Mouse (Mus musculus): Measurements from ENCODE around the gene Elf2. TPM values are rescaled to one million over a fixed set of nuclear protein-coding genes. Genes with fewer than 3 reads are reported as not detected.

Elf2 gene
- polyA plus RNA-seq, 1 experiment from 2014 or later = 37.9 TPM

DNA sequence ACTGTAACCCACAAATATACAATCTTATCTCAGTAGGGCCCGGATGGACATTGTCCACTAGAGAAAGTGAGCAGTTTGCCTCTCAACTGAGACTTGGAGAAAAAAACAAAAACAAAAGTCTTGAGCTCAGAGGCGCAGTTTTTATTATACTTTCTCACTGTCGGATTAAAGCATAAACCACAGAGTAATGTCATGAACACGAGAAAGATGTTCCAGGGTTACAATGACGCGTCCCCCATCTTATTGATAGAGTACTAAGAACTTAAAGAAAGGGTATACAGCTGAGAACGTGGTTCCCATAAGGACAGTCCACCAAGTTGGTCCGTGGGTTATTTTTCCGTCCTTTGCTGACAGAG is 1.1 kb downstream of the Elf2 start:
- DNase-seq (ENCODE audit: low spot score) = no peak
- Histone ChIP-seq H3K9me3 (replicated peaks) (no peaks in the 10 kb centered on the region), H3K36me3 (0 out of 2 replicates have a peak, but pooled peaks cover 2% of the 10 kb centered on the region), H3K27ac (replicated peaks) (peak overlapping the region; percentile 100), H3K4me1 (peaks cover 24% of the 10 kb centered on the region), H3K27me3 (ENCODE audit: low read depth, poor library complexity, severe bottlenecking) (no peaks in the 10 kb centered on the region), H3K4me3 (peak overlapping the region; percentile 98)
- WGBS = 3% methylated on average over 9 of the region's 9 CpGs

DNA sequence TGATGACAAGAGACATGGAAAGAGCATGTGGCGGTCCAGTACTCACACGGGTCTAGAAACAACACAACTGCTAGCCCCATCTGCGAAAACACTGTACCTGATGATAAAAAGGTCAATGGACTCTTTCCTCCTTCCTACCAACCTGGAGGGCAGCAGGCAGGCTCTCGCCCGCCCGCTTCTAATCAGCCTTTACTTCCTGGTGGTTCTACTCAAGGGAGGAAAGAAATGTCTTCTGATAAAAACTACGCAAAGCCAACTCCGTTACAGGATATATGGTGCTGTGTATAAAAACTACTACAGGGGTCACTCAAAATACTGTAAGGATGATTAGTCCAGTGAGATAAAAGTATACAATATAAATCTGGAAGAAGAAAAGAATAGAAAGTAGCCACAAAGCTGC is 5.1 kb downstream of the Elf2 start:
- H3K4me3 ChIP-seq = no peak overlapping the region
- H3K9me3 ChIP-seq (replicated peaks) = no peaks in the 10 kb centered on the region
- H3K4me1 ChIP-seq = peaks cover 26% of the 10 kb centered on the region
- 97% methylated on average over 8 of the region's 8 CpGs for WGBS
- DNase-seq (ENCODE audit: low spot score) = no peak
- no peaks in the 10 kb centered on the region for H3K27me3 ChIP-seq (ENCODE audit: low read depth, poor library complexity, severe bottlenecking)
- 0 out of 2 replicates have a peak, but pooled peaks cover 2% of the 10 kb centered on the region for H3K36me3 ChIP-seq
- no peak overlapping the region for H3K27ac ChIP-seq (replicated peaks)

- WGBS = 84% methylated on average over 6 of the region's 6 CpGs
- Histone ChIP-seq H3K36me3 (0 out of 2 replicates have a peak, but pooled peaks cover 2% of the 10 kb centered on the region), H3K4me3 (no peak overlapping the region), H3K9me3 (replicated peaks) (no peaks in the 10 kb centered on the region), H3K27me3 (ENCODE audit: low read depth, poor library complexity, severe bottlenecking) (no peaks in the 10 kb centered on the region), H3K27ac (replicated peaks) (no peak overlapping the region), H3K4me1 (peaks cover 25% of the 10 kb centered on the region)
- no peak for DNase-seq (ENCODE audit: low spot score)
Observed at GRCm38 (mm10) chr3:51333950-51334349, 6.5 kb downstream of the Elf2 start.

DNA sequence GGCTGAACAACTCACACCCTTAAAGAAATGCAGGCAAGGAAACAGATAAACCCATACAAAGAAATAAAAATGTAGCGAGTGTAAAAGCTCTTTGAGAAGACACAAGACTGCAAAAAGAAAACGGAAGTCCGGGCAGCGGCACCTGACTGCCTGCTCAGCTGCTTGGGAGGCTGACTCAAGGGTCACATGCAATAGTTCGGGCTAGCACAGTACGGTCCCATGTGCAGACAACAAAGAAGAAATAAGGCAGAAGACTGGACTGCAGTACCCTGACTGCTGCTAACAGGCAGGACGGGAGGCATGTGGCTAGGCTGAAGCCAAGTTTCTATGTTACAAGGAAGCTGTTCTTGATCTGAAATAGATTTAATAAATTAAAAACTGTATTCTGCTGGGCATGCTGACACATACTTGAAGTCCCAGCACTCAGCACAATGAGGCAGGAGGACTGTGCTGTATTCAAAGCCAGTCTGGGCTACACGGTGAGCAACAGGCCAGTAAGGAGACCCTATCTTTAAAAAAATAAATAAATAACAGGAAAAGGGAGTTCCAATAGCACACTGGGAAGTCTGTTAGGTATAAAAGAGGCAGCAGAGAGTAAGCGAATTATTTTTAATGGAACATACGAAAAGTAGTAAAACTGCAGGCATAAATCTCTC is 7.1 kb downstream of the Elf2 start:
- H3K27ac ChIP-seq (replicated peaks) = no peak overlapping the region
- no peaks in the 10 kb centered on the region for H3K9me3 ChIP-seq (replicated peaks)
- H3K36me3 ChIP-seq = 0 out of 2 replicates have a peak, but pooled peaks cover 2% of the 10 kb centered on the region
- no peaks in the 10 kb centered on the region for H3K27me3 ChIP-seq (ENCODE audit: low read depth, poor library complexity, severe bottlenecking)
- 76% methylated on average over 10 of the region's 10 CpGs for WGBS
- DNase-seq (ENCODE audit: low spot score) = no peak
- no peak overlapping the region for H3K4me3 ChIP-seq
- H3K4me1 ChIP-seq = peaks cover 21% of the 10 kb centered on the region

DNA sequence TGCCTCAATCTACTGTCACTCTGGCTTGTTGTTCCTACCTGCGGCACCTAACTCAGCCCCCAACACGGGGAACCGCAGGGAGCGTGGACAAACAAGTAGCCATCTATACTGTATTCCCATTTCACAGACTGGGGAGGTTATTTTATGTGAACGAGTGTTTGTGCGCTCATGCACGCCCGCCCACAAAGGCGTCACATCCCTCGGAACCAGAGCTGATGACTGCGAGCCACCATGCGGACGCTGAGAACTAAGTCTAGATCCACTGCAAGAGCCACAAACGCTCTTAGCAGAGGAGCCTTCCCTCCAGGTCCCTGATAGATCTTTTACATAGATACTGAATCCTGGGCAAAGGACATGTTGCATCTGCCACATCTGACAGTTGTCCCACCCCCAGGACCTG is 10.4 kb downstream of the Elf2 start:
- peaks cover 22% of the 10 kb centered on the region; the same call in 1 of the 2 replicates for H3K9me3 ChIP-seq (replicated peaks)
- H3K27me3 ChIP-seq (ENCODE audit: low read depth, poor library complexity, severe bottlenecking) = no peaks in the 10 kb centered on the region
- H3K27ac ChIP-seq (replicated peaks) = no peak overlapping the region
- no peak overlapping the region for H3K4me3 ChIP-seq
- peaks cover 26% of the 10 kb centered on the region for H3K36me3 ChIP-seq
- 88% methylated on average over 14 of the region's 14 CpGs for WGBS
- no peak for DNase-seq (ENCODE audit: low spot score)
- H3K4me1 ChIP-seq = peaks cover 18% of the 10 kb centered on the region

GRCm38 (mm10) chr3:51328546-51328945 is 11.9 kb downstream of the Elf2 start:
- H3K4me1 ChIP-seq = 0 out of 2 replicates have a peak, but pooled peaks cover 7% of the 10 kb centered on the region
- WGBS = 95% methylated on average over 12 of the region's 12 CpGs
- H3K4me3 ChIP-seq = no peak overlapping the region
- H3K27me3 ChIP-seq (ENCODE audit: low read depth, poor library complexity, severe bottlenecking) = no peaks in the 10 kb centered on the region
- H3K27ac ChIP-seq (replicated peaks) = no peak overlapping the region
- H3K36me3 ChIP-seq = peaks cover 41% of the 10 kb centered on the region
- DNase-seq (ENCODE audit: low spot score) = no peak
- peaks cover 22% of the 10 kb centered on the region; the same call in 1 of the 2 replicates for H3K9me3 ChIP-seq (replicated peaks)

DNA sequence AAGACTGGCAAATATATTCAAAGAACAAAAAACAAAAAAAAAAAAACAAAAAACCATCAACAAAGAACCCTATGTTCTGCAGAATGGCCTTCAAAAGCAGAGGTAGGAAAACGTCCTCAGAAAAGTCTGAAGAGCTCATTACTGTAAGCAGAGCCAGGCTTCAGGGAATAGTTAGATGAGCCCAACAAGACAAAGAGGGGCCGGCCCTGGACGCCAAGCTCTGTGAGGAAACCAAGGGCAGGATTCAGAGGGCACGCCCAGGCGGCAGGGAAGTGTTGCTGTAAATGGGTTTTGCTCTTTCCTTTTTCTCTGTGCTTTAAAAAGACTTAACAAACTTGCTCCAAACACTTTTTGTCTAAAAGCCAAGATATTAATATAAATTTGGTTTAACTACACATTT is 12.6 kb downstream of the Elf2 start:
- peaks cover 22% of the 10 kb centered on the region; the same call in 1 of the 2 replicates for H3K9me3 ChIP-seq (replicated peaks)
- DNase-seq (ENCODE audit: low spot score) = no peak
- 88% methylated on average over 5 of the region's 5 CpGs for WGBS
- H3K36me3 ChIP-seq = peaks cover 49% of the 10 kb centered on the region
- H3K4me3 ChIP-seq = no peak overlapping the region
- 0 out of 2 replicates have a peak, but pooled peaks cover 3% of the 10 kb centered on the region for H3K4me1 ChIP-seq
- no peaks in the 10 kb centered on the region for H3K27me3 ChIP-seq (ENCODE audit: low read depth, poor library complexity, severe bottlenecking)
- H3K27ac ChIP-seq (replicated peaks) = no peak overlapping the region

DNA sequence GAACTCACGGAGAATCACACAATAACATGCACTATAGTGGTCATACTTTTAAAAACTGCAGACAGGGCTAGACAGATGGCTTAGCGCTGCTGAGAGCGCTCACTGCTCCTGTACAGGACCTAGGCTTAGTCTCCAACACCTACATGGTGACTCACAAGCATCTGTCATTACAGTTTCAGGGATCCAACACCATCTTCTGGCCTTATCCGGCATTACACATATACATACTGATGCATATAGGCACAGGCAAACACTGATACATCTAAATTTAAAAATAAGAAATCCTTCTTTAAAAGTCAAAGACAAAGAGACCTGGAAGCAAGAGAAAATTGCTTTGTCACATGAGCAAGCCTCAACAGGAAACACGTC is 13.1 kb downstream of the Elf2 start:
- Histone ChIP-seq H3K27me3 (ENCODE audit: low read depth, poor library complexity, severe bottlenecking) (no peaks in the 10 kb centered on the region), H3K4me3 (no peak overlapping the region), H3K36me3 (peaks cover 53% of the 10 kb centered on the region), H3K4me1 (0 out of 2 replicates have a peak, but pooled peaks cover 3% of the 10 kb centered on the region), H3K27ac (replicated peaks) (no peak overlapping the region), H3K9me3 (replicated peaks) (peaks cover 22% of the 10 kb centered on the region; the same call in 1 of the 2 replicates)
- DNase-seq (ENCODE audit: low spot score) = no peak
- WGBS = 93% methylated on average over 5 of the region's 5 CpGs

GRCm38 (mm10) chr3:51326664-51327428 is 13.6 kb downstream of the Elf2 start:
- no peak for DNase-seq (ENCODE audit: low spot score)
- H3K4me3 ChIP-seq = no peak overlapping the region
- H3K27ac ChIP-seq (replicated peaks) = no peak overlapping the region
- H3K9me3 ChIP-seq (replicated peaks) = peaks cover 22% of the 10 kb centered on the region; the same call in 1 of the 2 replicates
- WGBS = 96% methylated on average over 3 of the region's 3 CpGs
- peaks cover 58% of the 10 kb centered on the region for H3K36me3 ChIP-seq
- H3K4me1 ChIP-seq = 0 out of 2 replicates have a peak, but pooled peaks cover 3% of the 10 kb centered on the region
- H3K27me3 ChIP-seq (ENCODE audit: low read depth, poor library complexity, severe bottlenecking) = no peaks in the 10 kb centered on the region

- no peak for DNase-seq (ENCODE audit: low spot score)
- Histone ChIP-seq H3K9me3 (replicated peaks) (peaks cover 22% of the 10 kb centered on the region; the same call in 1 of the 2 replicates), H3K27ac (replicated peaks) (no peak overlapping the region), H3K4me3 (no peak overlapping the region), H3K4me1 (0 out of 2 replicates have a peak, but pooled peaks cover 3% of the 10 kb centered on the region), H3K36me3 (peaks cover 72% of the 10 kb centered on the region), H3K27me3 (ENCODE audit: low read depth, poor library complexity, severe bottlenecking) (no peaks in the 10 kb centered on the region)
- WGBS = 85% methylated on average over 1 of the region's 1 CpGs
Observed at GRCm38 (mm10) chr3:51325475-51325874, 15.0 kb downstream of the Elf2 start.

DNA sequence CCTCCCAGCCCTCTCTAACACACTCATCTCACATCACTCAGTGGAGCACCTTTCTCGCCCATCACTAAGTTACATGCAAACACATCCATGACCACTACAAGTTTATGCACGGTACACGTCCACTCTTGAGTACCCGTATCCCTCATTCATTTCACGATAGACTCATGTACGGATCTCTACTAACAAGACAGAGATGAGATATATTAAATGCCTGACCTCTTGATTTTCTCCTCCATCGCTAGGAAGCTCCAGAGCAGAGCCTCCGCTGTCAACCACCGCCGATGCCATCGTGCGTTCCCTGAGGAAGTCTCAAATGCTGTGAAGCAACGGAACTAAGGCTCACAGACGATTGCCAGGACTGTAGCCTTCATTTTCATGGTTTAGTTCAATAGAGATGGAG is 17.5 kb downstream of the Elf2 start:
- no peaks in the 10 kb centered on the region for H3K4me1 ChIP-seq
- peaks cover 22% of the 10 kb centered on the region; the same call in 1 of the 2 replicates for H3K9me3 ChIP-seq (replicated peaks)
- H3K36me3 ChIP-seq = peaks cover 93% of the 10 kb centered on the region
- WGBS = 97% methylated on average over 14 of the region's 14 CpGs
- H3K27ac ChIP-seq (replicated peaks) = no peak overlapping the region
- no peak for DNase-seq (ENCODE audit: low spot score)
- H3K27me3 ChIP-seq (ENCODE audit: low read depth, poor library complexity, severe bottlenecking) = no peaks in the 10 kb centered on the region
- no peak overlapping the region for H3K4me3 ChIP-seq

- no peak overlapping the region for H3K27ac ChIP-seq (replicated peaks)
- peaks cover 95% of the 10 kb centered on the region for H3K36me3 ChIP-seq
- 94% methylated on average over 7 of the region's 7 CpGs for WGBS
- DNase-seq (ENCODE audit: low spot score) = no peak
- no peak overlapping the region for H3K4me3 ChIP-seq
- H3K4me1 ChIP-seq = no peaks in the 10 kb centered on the region
- no peaks in the 10 kb centered on the region for H3K27me3 ChIP-seq (ENCODE audit: low read depth, poor library complexity, severe bottlenecking)
- H3K9me3 ChIP-seq (replicated peaks) = peaks cover 21% of the 10 kb centered on the region; the same call in 1 of the 2 replicates
Observed at GRCm38 (mm10) chr3:51322326-51322725, 18.1 kb downstream of the Elf2 start.

DNA sequence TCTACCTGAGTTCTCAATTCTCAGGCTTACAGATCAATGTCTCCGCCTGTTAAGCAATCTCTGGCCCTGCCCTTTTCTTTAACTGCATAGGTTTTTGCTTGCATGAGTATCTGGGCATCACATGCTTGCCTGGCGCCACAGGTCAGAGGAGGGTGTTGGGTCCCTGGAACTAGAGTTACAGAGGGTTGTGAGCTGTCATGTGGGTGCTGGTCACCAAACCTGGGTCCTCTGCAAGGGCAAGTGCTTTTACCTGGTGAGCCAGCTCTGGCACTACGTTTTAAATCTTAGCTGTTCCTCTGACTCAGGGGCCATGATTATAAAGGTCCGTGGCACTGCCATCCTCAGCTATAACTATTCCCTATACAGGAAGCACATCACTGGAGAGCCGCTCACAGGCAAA is 19.3 kb downstream of the Elf2 start:
- Histone ChIP-seq H3K27ac (replicated peaks) (no peak overlapping the region), H3K27me3 (ENCODE audit: low read depth, poor library complexity, severe bottlenecking) (no peaks in the 10 kb centered on the region), H3K9me3 (replicated peaks) (peaks cover 9% of the 10 kb centered on the region; the same call in 1 of the 2 replicates), H3K36me3 (peaks cover 89% of the 10 kb centered on the region), H3K4me3 (no peak overlapping the region), H3K4me1 (no peaks in the 10 kb centered on the region)
- 87% methylated on average over 5 of the region's 5 CpGs for WGBS
- DNase-seq (ENCODE audit: low spot score) = no peak

Data from midbrain, embryonic 10.5 days (tissue).